Mouse (Mus musculus) fibroblast of lung, adult 2 months (primary cell): ENCODE measurements at regions not wholly inside any gene's neighbourhood (a gene's known extent, or its start where the extent isn't known, plus 50 kb on each side); places are given as distances from the start of the nearest gene placed in this dataset.

Experiments
- DNase-seq: peaks from one replicate; pipeline ENCODE4 v3.0.0-alpha.2; 2011; ENCODE audit warnings: low read depth

GRCm38 (mm10) chr15:97459606-97460359 lies 212.7 kb upstream of the Amigo2 start:
- DNase-seq: no peak

GRCm38 (mm10) chr15:97458748-97459221 lies 211.7 kb upstream of the Amigo2 start:
- no peak for DNase-seq

- DNase-seq: no peak
Observed at GRCm38 (mm10) chr15:97458139-97458747, 211.2 kb upstream of the Amigo2 start.

GRCm38 (mm10) chr15:97457468-97457867 lies 210.4 kb upstream of the Amigo2 start:
- no peak for DNase-seq

- no peak for DNase-seq
Observed at GRCm38 (mm10) chr15:97456991-97457390, 209.9 kb upstream of the Amigo2 start.

GRCm38 (mm10) chr15:97455672-97456071 lies 208.6 kb upstream of the Amigo2 start:
- no peak for DNase-seq

GRCm38 (mm10) chr15:97449724-97450123 lies 202.6 kb upstream of the Amigo2 start:
- no peak for DNase-seq

GRCm38 (mm10) chr15:97449001-97449400 lies 201.9 kb upstream of the Amigo2 start:
- DNase-seq: no peak

- DNase-seq: no peak
Observed at GRCm38 (mm10) chr15:97448243-97448880, 201.3 kb upstream of the Amigo2 start.

- no peak for DNase-seq
Observed at GRCm38 (mm10) chr15:97446181-97446580, 199.1 kb upstream of the Amigo2 start.

- DNase-seq: no peak
Observed at GRCm38 (mm10) chr15:97438235-97438760, 191.2 kb upstream of the Amigo2 start.
